Mouse (Mus musculus): ENCODE measurements around the gene Asic2. TPM values are rescaled to one million over a fixed set of nuclear protein-coding genes. Genes with fewer than 3 reads are reported as not detected.

Asic2 gene
- polyA plus RNA-seq, 1 experiment from 2014 or later = 17.8 TPM

DNA sequence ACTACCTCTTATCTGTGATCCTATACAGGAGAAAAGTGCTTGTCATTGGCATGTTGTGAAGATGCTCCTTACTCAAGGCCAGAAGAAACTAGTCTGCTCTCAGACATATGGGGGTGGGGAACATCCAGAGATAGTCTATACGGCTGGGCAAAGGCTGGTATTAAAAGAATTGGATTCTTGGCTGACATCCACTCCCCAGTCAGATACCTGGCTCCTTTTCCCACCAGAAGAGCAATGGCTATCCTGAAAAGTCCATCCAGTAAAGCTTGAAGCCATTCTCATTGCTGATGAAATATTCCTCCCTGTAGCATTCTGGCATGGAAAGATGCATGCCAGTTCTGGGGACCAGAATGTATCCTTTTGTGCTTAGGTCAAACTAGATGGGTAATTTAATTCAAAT is 218.2 kb downstream of the Asic2 start:
- H3K36me3 ChIP-seq (ENCODE audit: control insufficient read depth, insufficient read depth, low read length) = no peaks in the 10 kb centered on the region
- no peaks in the 10 kb centered on the region for H3K27me3 ChIP-seq (replicated peaks; ENCODE audit: control insufficient read depth, insufficient read depth, low read length)
- no peak overlapping the region for H3K27ac ChIP-seq (ENCODE audit: low read depth, low read length)
- H3K9me3 ChIP-seq (ENCODE audit: control insufficient read depth, low read length) = peaks cover 2% of the 10 kb centered on the region
- no peak overlapping the region for H3K9ac ChIP-seq (ENCODE audit: low read depth, low read length)
- WGBS = 50% methylated on average over 1 of the region's 1 CpGs
- ATAC-seq = no peak
- no peak overlapping the region for H3K4me3 ChIP-seq (ENCODE audit: low read length)
- no peak overlapping the region for H3K4me2 ChIP-seq (ENCODE audit: low read length)
- no peaks in the 10 kb centered on the region for H3K4me1 ChIP-seq (ENCODE audit: control insufficient read depth, insufficient read depth, low read depth, low read length)

DNA sequence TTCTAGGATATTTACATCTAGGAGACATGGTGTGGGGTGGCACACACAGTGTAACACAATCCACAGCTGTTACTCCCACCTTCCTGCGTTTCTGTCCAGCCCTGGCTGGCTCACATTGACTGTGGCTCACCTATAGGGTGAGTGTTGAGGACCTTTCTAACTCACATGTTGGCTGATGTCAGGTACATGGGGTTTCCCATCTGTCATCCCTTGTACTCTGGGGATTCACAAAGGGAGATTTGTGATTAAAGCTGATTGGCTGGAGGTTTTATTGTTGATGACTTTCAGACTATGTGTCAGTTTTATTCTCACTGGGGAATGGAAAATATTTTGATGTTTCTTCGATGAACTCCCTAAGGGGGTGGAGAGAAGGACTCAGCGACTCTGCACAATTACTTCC is 229.3 kb downstream of the Asic2 start:
- no peak for ATAC-seq
- Histone ChIP-seq H3K9me3 (ENCODE audit: control insufficient read depth, low read length) (no peaks in the 10 kb centered on the region), H3K4me3 (ENCODE audit: low read length) (no peak overlapping the region), H3K36me3 (ENCODE audit: control insufficient read depth, insufficient read depth, low read length) (no peaks in the 10 kb centered on the region), H3K9ac (ENCODE audit: low read depth, low read length) (no peak overlapping the region), H3K27ac (ENCODE audit: low read depth, low read length) (no peak overlapping the region), H3K4me2 (ENCODE audit: low read length) (no peak overlapping the region), H3K27me3 (replicated peaks; ENCODE audit: control insufficient read depth, insufficient read depth, low read length) (no peaks in the 10 kb centered on the region), H3K4me1 (ENCODE audit: control insufficient read depth, insufficient read depth, low read depth, low read length) (peaks cover 5% of the 10 kb centered on the region; the same call in 1 of the 2 replicates)
- WGBS = 71% methylated on average over 3 of the region's 3 CpGs

DNA sequence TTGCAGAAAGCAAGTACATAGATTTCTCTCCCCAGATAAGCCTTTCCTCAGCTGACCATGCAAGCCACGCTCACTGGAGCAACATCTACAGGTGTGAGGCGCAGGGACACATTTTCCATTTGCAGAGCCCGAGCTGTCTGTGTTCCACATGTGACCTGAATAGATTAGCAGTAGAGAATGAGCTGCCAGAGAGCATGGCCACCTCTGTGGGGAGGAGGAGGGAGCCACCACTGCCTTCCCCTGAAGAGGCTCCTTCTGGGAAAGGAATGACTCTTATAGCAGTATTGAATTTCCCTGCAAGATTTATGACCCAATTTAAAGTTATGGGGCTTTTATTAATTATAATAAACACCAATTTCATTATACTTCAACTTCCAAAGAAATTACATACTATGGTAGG is 230.5 kb downstream of the Asic2 start:
- peak; percentile 52; the same call in 1 of the 2 replicates for ATAC-seq
- peaks cover 5% of the 10 kb centered on the region; the same call in 1 of the 2 replicates for H3K4me1 ChIP-seq (ENCODE audit: control insufficient read depth, insufficient read depth, low read depth, low read length)
- H3K4me2 ChIP-seq (ENCODE audit: low read length) = no peak overlapping the region
- H3K36me3 ChIP-seq (ENCODE audit: control insufficient read depth, insufficient read depth, low read length) = no peaks in the 10 kb centered on the region
- H3K27ac ChIP-seq (ENCODE audit: low read depth, low read length) = no peak overlapping the region
- H3K27me3 ChIP-seq (replicated peaks; ENCODE audit: control insufficient read depth, insufficient read depth, low read length) = no peaks in the 10 kb centered on the region
- no peak overlapping the region for H3K4me3 ChIP-seq (ENCODE audit: low read length)
- H3K9ac ChIP-seq (ENCODE audit: low read depth, low read length) = no peak overlapping the region
- WGBS = 42% methylated on average over 3 of the region's 3 CpGs
- no peaks in the 10 kb centered on the region for H3K9me3 ChIP-seq (ENCODE audit: control insufficient read depth, low read length)

DNA sequence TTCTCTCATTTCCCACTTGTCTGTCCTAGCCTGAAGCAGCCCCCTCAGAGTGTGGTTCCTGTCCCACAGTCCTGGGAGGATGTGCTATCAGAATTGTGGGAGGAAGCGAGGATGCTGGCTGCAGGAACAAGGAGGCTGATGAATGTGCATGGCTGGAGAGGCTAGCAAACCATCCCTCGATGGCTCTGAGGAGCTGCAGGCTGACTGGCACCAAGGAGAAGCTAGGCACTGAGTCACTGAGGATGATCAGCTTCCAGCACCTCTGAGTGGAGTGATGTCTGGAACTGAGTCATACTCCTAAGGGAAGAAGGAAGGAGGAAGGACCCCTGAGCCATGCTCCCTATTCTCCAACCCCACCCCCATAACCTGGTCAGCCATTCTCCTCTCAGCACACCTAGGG is 246.2 kb downstream of the Asic2 start:
- Histone ChIP-seq H3K9ac (ENCODE audit: low read depth, low read length) (no peak overlapping the region), H3K4me3 (ENCODE audit: low read length) (no peak overlapping the region), H3K9me3 (ENCODE audit: control insufficient read depth, low read length) (no peaks in the 10 kb centered on the region), H3K4me2 (ENCODE audit: low read length) (no peak overlapping the region), H3K27ac (ENCODE audit: low read depth, low read length) (no peak overlapping the region), H3K27me3 (replicated peaks; ENCODE audit: control insufficient read depth, insufficient read depth, low read length) (no peaks in the 10 kb centered on the region), H3K36me3 (ENCODE audit: control insufficient read depth, insufficient read depth, low read length) (no peaks in the 10 kb centered on the region), H3K4me1 (ENCODE audit: control insufficient read depth, insufficient read depth, low read depth, low read length) (no peaks in the 10 kb centered on the region)
- whole genome bisulfite sequencing = 83% methylated on average over 2 of the region's 2 CpGs
- ATAC-seq = no peak

DNA sequence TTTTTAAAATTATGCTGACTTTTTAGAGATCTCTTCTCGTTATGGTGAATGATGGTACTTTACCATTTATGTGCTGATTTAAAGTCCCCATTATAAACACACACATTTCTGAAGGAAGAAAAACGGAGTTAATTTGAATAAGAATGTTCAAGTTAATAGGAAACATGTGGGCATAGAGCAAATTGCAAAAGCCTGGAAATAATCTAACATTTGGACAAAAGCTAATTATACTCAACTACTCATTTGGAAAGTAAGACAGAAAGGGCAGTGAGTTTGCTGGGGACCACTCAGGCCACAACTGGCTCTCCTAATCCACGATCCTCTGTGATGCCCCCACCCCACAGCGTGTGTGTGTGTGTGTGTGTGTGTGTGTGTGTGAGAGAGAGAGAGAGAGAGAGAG is 253.5 kb downstream of the Asic2 start:
- Histone ChIP-seq H3K4me3 (ENCODE audit: low read length) (no peak overlapping the region), H3K27ac (ENCODE audit: low read depth, low read length) (no peak overlapping the region), H3K27me3 (replicated peaks; ENCODE audit: control insufficient read depth, insufficient read depth, low read length) (no peaks in the 10 kb centered on the region), H3K4me2 (ENCODE audit: low read length) (no peak overlapping the region), H3K9ac (ENCODE audit: low read depth, low read length) (no peak overlapping the region), H3K36me3 (ENCODE audit: control insufficient read depth, insufficient read depth, low read length) (no peaks in the 10 kb centered on the region), H3K9me3 (ENCODE audit: control insufficient read depth, low read length) (no peaks in the 10 kb centered on the region), H3K4me1 (ENCODE audit: control insufficient read depth, insufficient read depth, low read depth, low read length) (no peaks in the 10 kb centered on the region)
- ATAC-seq = no peak
- WGBS = 46% methylated on average over 4 of the region's 4 CpGs

DNA sequence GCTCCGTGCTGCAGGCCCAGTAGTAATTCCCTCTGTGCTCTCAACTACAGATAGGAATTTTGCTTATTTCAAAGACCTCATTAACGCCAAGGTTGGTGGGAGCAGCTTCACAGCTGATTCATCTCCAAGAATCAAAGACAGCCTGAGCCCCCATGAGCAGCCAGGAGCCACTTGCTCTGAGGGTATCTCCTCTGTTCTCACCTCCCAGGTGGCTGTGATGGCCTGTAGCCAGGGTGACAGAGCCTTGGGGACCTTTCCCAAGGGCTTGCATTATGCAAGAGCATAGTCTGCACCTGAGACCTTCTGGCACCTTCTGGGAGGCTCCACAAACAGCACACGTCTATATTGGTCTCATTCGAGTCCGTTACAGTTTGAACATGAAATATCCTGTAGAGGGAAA is 261.3 kb downstream of the Asic2 start:
- no peak overlapping the region for H3K27ac ChIP-seq (ENCODE audit: low read depth, low read length)
- H3K36me3 ChIP-seq (ENCODE audit: control insufficient read depth, insufficient read depth, low read length) = no peaks in the 10 kb centered on the region
- H3K27me3 ChIP-seq (replicated peaks; ENCODE audit: control insufficient read depth, insufficient read depth, low read length) = no peaks in the 10 kb centered on the region
- no peaks in the 10 kb centered on the region for H3K9me3 ChIP-seq (ENCODE audit: control insufficient read depth, low read length)
- H3K4me1 ChIP-seq (ENCODE audit: control insufficient read depth, insufficient read depth, low read depth, low read length) = no peaks in the 10 kb centered on the region
- H3K4me3 ChIP-seq (ENCODE audit: low read length) = no peak overlapping the region
- H3K4me2 ChIP-seq (ENCODE audit: low read length) = no peak overlapping the region
- no peak for ATAC-seq
- WGBS = 62% methylated on average over 5 of the region's 5 CpGs
- H3K9ac ChIP-seq (ENCODE audit: low read depth, low read length) = no peak overlapping the region

DNA sequence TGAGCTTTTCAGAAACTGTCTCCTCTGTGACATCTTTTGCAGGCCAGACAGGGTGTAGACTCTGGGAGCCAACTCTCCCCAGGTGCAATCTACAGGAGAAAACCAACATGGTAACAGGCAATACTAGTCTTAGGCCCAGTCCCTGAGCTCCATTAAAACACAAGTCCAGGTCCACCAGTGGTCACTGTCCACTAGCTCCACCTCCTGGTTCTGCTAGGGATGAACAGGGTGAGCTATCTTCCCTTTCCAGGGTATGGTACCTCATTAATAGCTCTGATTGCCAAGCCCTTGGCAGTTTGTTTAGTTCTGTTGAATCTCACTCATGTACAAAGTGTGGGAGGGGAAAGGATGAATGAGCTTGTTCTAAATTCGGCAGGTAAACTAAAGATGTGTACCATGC is 270.2 kb downstream of the Asic2 start:
- no peak overlapping the region for H3K9ac ChIP-seq (ENCODE audit: low read depth, low read length)
- WGBS = 74% methylated on average over 1 of the region's 1 CpGs
- no peaks in the 10 kb centered on the region for H3K36me3 ChIP-seq (ENCODE audit: control insufficient read depth, insufficient read depth, low read length)
- H3K9me3 ChIP-seq (ENCODE audit: control insufficient read depth, low read length) = no peaks in the 10 kb centered on the region
- H3K4me1 ChIP-seq (ENCODE audit: control insufficient read depth, insufficient read depth, low read depth, low read length) = 0 out of 2 replicates have a peak, but pooled peaks cover 3% of the 10 kb centered on the region
- H3K4me3 ChIP-seq (ENCODE audit: low read length) = no peak overlapping the region
- no peaks in the 10 kb centered on the region for H3K27me3 ChIP-seq (replicated peaks; ENCODE audit: control insufficient read depth, insufficient read depth, low read length)
- H3K4me2 ChIP-seq (ENCODE audit: low read length) = no peak overlapping the region
- H3K27ac ChIP-seq (ENCODE audit: low read depth, low read length) = no peak overlapping the region
- ATAC-seq = no peak

DNA sequence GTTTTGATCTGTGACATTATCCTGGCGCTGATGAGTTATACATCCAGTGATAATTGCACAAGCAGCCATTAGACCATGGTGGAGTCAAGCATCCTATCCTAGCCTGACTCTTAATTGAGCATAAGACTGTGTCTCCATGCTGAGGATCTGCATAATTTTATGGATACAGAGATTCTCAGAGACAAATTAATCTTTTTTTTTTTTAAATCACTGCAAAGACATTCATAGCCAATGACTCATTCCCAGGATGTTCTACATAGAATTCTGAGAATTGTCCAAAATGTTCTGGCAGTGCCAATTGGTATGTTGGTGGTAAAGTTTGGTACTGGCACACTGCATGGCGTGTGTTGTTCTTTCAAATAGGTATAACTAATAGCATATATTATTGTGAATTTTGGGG is 272.8 kb downstream of the Asic2 start:
- H3K4me2 ChIP-seq (ENCODE audit: low read length) = no peak overlapping the region
- no peaks in the 10 kb centered on the region for H3K27me3 ChIP-seq (replicated peaks; ENCODE audit: control insufficient read depth, insufficient read depth, low read length)
- H3K36me3 ChIP-seq (ENCODE audit: control insufficient read depth, insufficient read depth, low read length) = no peaks in the 10 kb centered on the region
- 79% methylated on average over 2 of the region's 2 CpGs for WGBS
- H3K4me3 ChIP-seq (ENCODE audit: low read length) = no peak overlapping the region
- ATAC-seq = no peak
- 0 out of 2 replicates have a peak, but pooled peaks cover 3% of the 10 kb centered on the region for H3K4me1 ChIP-seq (ENCODE audit: control insufficient read depth, insufficient read depth, low read depth, low read length)
- H3K27ac ChIP-seq (ENCODE audit: low read depth, low read length) = no peak overlapping the region
- H3K9me3 ChIP-seq (ENCODE audit: control insufficient read depth, low read length) = no peaks in the 10 kb centered on the region
- H3K9ac ChIP-seq (ENCODE audit: low read depth, low read length) = no peak overlapping the region

DNA sequence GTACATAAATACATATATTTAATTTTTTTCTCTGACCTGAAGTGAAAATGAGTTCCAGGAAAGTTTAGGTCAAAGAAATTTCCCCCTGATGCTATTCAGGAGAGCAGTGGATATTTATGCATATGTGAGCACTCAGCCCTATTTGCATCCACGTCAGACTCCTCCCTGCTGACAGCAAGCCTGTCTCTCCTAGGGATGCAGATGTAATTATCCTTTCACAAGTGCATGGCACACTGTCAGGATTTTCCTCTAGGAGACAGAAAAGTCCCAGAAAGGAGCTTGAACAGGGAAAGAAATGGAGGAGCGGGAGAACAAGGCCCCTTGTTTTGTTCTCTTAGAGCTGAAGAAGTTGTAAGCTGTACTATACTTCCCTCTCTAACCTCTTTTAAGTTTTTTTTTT is 287.7 kb downstream of the Asic2 start:
- 43% methylated on average over 2 of the region's 2 CpGs for whole genome bisulfite sequencing

DNA sequence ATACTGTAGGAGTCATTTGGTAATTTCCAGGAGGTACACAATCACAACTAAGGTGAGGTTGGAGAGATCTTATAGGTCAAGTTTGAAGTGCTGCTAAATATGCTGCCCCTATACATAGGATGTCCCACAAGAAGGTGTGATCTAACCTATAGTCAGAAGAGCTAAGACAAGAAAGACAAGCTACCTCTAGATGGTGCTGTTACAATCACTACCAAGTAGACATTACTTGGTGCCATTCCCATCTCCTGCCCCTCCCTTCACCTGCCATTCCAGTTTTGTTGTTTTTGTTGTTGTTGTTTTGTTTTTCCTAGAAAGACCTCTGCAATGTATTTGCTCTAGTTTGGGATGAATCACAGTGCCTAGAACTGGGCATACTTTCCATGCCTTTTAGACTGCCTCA is 296.5 kb downstream of the Asic2 start:
- no peak for ATAC-seq
- Histone ChIP-seq H3K4me1 (ENCODE audit: control insufficient read depth, insufficient read depth, low read depth, low read length) (no peaks in the 10 kb centered on the region), H3K9ac (ENCODE audit: low read depth, low read length) (no peak overlapping the region), H3K4me2 (ENCODE audit: low read length) (no peak overlapping the region), H3K4me3 (ENCODE audit: low read length) (no peak overlapping the region), H3K9me3 (ENCODE audit: control insufficient read depth, low read length) (no peaks in the 10 kb centered on the region), H3K27me3 (replicated peaks; ENCODE audit: control insufficient read depth, insufficient read depth, low read length) (no peaks in the 10 kb centered on the region; the same call in 1 of the 2 replicates), H3K27ac (ENCODE audit: low read depth, low read length) (no peak overlapping the region), H3K36me3 (ENCODE audit: control insufficient read depth, insufficient read depth, low read length) (no peaks in the 10 kb centered on the region)

More for the DNA sequence above, 287.7 kb downstream of the Asic2 start:
- Histone ChIP-seq H3K36me3 (ENCODE audit: control insufficient read depth, insufficient read depth, low read length) (no peaks in the 10 kb centered on the region), H3K4me3 (ENCODE audit: low read length) (no peak overlapping the region), H3K27me3 (replicated peaks; ENCODE audit: control insufficient read depth, insufficient read depth, low read length) (no peaks in the 10 kb centered on the region), H3K4me1 (ENCODE audit: control insufficient read depth, insufficient read depth, low read depth, low read length) (no peaks in the 10 kb centered on the region), H3K27ac (ENCODE audit: low read depth, low read length) (no peak overlapping the region), H3K9me3 (ENCODE audit: control insufficient read depth, low read length) (no peaks in the 10 kb centered on the region), H3K9ac (ENCODE audit: low read depth, low read length) (no peak overlapping the region), H3K4me2 (ENCODE audit: low read length) (no peak overlapping the region)
- no peak for ATAC-seq
